Mouse (Mus musculus): Measurements from ENCODE around the gene Mrpl19.

The Mrpl19 gene

DNA sequence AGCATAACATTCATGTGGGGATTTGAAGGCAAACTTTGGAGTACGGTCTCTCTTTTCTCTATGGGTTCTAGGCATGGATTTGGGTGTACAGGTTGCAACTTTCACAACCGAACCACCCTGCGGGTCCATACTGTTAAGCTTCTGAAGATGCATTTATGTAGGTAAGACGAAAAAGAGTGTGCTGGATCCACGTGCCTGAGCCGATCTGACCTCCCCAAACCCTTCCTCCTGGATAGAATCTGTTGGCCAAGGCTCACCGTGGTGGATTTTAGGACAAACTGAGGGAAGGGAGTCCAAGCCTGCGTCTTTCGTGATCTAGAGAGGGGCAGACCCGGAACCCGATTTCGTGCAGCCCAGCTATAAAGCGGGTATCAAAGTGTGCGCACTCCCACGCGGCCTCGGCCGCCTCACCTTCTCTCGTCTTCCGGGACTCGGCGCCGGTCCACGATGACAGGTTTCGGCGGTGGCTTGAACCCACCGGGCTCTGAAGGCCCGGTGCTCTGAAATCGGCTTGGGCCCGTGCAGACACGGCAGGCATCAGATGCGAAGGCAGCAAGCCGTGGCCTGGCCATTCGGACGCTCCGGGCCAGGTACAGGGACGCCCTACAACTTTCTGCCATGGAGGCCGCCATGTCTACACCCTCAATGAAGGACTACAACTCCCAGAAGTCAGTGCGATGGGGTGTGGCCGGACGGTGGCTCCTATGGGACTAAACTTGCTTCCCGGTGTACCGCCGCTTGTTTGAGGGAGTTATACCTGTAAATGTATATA, at the start of gene Mrpl19:
TSS of gene Mrpl19 (minus strand) at position 663 of the 772 bp plus-strand sequence.
- peak; percentile 91 to 96 for DNase-seq

DNA sequence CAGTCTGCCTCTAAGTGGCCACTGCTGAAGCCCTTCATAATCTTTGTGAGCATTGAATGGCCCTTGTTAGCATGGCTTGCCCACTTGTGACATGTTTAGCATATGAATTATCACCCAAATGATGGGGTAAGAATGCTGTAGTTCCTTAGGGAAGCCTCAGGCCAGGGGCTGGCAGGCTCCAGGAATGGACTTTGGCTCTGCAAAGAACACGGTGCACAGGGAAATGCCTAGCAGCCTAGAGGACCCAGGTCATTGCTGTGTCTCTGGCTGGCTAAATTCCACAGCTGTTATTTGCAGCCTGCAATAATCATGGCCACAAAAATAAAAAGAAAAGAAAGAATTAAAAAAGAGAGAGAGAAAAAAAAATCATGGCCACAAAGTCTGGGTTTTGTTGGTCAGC, 46.6 kb upstream of the Mrpl19 start:
- no peak for DNase-seq

DNA sequence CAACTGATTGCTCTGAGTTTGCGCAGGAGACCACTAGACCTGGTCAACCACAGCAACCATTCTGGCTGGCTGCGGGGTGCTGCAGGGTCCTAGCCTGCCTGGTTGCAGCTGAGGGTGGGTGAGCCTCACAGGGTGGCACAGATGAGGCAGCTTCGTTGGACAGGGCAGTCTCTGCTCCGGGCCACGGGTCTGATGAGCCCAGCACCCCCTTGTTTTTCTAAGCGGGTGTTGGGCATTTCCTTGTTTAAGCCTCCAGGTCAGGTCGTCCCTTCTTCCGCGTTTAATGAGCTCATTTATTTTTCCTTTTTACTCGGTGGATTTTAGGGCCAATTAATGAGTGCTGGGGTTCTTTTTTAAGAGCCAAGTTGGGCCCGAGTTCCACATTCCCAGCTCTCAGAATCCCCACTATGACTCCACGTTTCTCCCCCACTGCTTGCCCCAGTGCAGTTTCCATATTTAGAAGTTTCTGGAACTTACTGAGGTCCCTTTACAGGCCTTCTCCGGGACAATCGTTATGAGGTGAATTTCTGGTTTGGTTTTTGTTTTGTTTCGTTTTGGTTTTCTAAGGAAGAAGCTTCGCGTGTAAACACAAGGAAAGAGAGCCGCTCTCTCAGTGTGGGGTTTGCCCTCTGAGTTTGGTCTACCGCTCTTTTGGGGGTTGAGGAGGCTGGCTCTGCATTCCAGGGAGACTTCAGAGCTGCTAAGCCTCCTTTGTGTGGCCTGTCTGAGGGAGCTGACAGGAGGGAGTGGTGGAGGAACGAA, 24.5 kb upstream of the Mrpl19 start:
- DNase-seq: no peak

DNA sequence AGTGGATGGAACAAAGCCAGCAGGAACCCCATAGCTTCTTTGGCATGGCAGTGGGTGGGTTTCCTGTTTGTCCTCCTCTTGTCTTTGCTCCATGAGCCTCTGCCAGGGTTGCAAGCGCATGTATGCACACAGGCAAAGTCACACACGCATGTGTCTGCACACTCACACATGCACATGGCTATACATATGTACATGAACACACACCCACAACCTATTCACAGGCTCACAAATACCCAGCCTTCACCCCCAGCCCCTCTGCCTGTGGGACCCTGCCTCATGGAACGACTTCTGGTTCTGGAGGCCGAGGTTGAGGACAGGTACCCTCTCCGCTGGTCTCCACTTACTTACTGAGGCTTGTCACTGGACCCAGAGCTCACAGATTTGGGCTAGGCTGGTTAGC, 22.6 kb upstream of the Mrpl19 start:
- DNase-seq: no peak

DNA sequence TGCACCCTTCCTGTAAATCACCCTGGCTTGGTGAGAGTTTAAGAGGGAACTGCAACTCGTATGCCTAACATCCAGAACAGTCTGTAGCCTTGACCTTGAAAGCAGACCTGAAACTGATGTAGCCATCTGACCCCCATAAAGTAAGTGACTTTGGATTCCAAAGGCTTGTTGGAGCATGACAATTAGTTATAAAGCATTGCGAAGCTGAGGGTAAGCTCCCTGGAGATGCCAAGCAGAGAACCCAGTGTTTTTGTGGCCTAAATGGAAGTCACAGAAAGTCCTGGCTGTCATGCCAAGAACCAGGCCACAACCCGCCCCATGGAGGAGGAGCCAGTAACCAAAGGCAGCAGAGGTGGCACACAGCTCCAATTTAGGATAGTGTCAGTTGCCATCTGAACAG, 21.8 kb upstream of the Mrpl19 start:
- peak; percentile 22 to 26 for DNase-seq

DNA sequence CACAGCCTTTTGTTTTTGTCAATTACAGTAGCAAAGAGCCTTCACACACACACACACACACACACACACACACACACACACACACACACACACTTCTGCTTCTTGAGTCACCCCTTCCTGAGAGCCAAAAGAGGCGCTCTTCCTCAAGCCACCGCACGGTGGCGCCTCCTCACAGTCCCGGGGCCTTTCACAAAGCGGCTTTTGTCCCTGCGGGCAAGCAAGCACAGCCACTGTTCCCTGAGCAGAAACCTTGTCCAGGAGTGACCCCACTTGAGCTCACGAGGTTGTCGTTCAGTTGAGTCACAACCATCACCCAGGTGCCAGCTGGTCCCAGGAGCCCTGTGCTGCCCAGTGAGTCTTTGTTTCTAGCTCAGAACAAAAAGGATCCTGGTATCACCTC, 21.3 kb upstream of the Mrpl19 start:
- DNase-seq: peak; percentile 89 to 90

DNA sequence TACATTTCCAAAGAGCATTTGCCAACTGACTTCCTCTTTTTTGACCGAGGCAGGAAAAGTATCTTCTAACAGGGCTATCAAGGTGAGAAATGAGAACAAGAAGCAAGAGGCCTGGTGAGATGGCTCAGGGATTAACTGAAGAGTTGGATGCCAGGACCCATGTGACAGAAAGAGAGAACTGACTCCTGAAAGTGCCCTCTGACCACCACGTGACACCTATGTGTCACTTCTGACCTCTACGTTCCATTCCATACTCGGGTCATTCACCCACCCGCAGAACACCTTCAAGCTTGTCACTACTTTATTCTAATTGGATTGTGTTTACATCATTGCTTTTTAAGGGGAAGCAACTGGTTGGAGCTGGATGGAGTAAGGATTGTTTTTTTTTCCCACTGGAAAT, 20.8 kb upstream of the Mrpl19 start:
- no peak for DNase-seq

DNA sequence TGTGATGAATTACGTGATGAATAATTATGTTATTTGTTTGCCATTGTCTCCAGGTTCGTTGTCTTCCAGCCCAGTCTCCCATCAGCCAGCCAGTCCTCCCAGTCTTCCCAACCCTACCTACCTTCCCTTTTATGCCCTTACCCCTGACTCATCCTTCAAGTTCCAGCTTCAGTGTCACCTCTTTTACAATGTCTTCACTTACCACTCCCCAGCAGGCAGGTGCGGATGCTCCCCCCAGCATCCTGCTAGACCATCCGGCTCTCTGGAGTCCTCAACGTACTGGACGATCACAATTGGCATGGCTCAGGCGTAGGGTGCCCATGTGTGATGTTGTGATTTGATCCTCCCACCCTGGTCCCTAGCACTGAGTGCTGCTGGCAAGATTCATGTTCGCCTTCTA, 20.4 kb upstream of the Mrpl19 start:
- DNase-seq: no peak

DNA sequence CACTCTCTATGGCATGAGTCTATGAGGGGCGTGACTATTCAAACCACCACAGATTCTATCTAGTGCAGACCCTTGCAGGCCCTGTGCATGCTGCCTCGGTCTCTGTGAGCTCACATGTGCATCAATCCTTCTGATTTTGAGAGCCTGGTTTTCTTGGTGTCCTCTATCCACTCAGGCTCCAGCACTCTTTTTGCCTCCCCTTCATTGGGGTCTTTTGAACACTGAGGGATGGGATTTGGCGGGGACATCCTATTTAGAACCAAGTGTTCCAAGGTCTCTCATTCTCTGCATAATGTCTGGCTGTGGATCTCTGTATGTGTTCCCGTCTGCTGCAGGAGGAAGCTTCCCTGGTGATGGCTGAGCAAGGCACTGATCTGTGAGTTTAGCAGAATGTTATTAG, 13.5 kb upstream of the Mrpl19 start:
- no peak for DNase-seq

DNA sequence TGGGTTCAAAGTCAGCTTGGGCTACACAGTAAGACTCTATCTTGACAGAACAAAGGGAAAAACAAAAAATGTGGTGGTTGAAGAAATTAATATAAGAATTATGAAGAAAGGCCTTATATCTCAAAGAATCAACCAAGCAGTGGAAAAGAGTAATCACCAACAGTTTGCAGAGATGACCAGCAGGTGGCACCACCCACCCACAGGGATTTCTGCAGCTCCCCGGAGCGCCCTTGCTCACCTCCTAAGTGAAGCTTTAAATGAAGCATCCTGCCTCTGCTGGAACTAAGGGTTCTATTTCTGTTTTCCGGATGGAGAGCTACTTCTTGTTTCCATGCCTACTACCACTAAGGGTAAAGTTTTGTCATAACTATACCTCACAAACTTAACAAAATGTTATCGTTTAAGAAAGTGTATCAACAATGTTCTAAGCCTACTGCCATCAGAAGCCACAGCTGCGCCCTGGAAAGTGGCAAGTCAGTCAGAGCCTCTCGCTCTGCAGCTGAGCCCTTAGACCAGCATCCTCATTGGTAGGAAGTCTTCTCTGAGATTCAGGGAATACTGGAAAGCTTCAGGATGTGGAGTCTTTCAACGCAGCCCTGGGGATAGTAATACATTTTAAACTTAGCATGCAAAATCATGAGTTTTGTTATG, 10.3 kb upstream of the Mrpl19 start:
- DNase-seq: peak; percentile 80 to 88

DNA sequence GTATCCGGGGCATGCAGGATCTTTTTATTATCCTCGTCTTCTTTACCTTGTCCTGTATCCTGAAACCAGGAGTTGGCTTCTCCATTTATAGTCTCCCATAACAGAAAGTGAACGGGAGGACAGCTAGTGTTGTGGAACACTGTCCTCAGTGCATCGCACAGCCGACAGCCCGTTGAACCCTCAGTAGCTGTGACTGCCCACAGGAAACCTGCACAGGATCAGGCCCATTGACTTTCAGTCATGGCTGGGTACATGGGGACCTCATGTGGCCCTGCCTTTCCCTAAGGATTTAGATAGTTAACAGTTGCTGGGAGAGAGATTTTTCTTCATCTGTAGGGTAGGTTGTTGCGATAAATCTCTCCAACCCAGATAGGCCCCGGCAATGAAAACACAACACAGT, 6.8 kb upstream of the Mrpl19 start:
- DNase-seq: no peak

DNA sequence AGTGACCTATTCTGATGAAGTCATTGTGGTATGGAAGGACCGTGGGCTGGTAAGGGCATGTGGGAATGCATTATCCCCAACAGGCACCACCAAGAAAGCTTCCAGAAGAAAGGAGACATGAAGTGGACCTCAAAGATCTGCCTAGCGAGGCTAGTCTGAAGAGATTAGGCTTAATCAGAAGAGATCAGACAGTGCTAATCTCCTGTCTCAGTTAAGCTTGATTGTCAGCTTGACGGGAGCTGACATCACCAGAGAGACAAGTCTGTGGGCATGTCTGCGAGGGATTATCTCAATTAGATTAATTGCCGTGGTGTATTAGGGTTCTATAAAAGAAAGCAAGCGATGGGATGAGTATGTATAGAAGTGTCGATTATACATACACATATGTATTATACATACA, 5.4 kb upstream of the Mrpl19 start:
- no peak for DNase-seq

DNA sequence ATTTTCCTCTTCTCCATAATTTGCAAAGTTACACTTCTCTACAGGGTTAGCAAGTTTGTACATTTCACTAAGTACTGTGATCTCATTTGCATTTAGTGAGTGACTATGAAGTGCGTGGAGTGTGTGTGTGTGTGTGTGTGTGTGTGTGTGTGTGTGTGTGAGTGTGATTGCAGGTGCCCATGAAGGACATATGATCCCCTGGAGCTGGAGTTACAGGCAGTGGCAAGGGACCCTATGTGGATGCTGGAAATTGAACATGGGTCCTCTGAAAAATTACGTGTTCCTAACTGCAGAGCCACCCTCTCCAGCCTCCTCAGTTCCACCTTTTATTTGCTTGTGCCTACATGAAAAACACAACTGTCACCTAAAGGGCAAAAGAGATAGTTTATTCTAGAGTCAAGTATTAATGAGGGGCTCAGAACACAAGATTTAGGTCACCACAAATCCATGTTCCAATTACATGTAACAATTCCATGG, 348 bp upstream of the Mrpl19 start:
- no peak for DNase-seq

DNA sequence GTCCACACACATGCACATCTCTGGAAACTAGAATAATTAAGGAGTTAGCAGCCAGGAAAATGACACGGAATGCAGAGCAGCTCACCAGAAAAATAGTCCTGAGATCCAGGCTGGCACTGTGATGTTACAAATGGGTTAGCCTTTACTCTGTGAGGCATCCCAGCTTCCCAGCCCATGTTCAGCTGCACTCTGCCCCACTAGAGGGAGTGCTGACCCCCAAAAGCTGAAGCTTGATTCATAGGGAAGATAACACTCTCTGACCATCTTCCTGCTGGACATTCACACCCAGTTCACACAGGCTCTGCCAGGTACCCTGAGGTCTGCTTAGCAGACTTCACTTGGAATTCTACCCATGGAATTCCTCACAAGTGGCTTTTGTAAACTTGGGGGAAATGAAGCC, 5.5 kb downstream of the Mrpl19 start:
- DNase-seq: peak in 1 of 2 experiments; percentile 9

DNA sequence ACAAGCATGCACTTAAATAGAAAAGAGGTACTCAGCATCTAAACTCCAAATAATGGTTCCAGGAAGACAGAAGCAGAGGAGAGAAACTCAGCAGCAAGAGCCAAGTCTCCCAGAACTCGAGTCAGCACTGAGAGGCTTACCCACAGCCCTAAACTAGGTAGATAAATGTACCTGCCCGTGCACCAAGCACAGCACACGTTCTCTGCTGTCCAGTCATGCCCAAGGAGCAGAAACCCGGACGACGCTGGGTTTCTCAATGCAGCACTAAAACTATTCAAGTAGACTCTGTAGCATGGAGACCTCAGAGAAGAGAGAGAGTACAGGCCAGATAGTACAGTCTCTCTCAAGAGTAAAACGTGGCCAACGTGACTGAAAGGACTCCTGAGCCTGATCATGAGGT, 5.9 kb downstream of the Mrpl19 start:
- no peak for DNase-seq

DNA sequence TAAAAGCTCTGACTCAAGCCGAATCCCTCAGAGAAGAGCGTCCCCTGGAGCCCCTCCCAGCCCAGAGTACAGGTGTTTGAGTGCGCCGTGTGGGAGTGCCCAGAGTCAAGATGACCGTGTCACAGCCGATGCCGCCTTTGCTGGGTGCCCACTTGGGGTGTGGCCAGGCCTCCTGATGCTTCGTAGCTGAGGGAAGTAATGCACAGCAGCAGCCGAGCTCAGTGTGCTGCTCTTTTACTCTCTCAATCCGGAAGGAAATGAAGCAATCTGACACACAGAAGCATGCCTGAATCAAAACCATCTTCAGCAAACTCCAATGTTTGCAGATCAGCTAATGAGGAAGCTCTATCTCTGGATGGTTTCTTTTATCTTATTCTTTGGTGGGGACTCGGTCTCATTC, 7.8 kb downstream of the Mrpl19 start:
- no peak for DNase-seq

DNA sequence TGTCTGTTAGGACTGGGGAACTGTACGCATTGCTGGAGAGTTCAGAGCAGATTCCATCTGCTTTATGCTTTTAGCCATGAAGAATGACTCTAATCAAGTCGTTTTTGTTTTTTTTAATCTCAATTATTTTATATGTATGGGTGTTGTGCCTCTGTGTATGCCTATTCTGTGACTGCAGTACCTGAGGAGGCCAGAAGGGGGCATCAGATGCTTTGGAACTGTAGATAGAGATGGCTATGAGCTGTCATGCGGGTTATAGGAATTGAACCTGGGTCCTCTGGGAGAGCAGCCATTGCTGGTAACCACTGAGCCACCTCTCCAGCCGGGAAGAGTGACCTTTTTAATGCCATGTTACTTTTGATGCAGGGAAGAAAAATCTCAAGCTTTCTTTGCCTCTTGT, 9.4 kb downstream of the Mrpl19 start:
- peak in 1 of 2 experiments; percentile 48 for DNase-seq

DNA sequence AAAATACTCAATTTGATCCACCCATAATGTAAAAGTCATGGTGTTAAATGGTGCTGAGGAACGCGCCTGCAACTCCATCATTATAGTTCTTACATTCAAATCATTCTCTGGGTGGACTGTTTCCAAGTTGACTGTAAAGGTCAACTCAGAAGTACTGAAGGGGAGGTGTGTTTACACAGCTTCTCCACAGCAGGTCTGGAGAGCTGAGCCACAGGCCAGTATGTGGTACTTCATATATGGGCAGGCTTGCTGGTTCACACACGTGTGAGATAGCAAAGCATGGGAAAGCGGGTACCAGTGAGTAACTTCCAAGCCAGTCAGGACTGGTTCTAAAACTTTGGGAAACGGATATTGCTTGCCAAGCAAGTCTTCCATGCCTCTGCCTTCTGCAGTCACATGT, 10.6 kb downstream of the Mrpl19 start:
- DNase-seq: no peak

DNA sequence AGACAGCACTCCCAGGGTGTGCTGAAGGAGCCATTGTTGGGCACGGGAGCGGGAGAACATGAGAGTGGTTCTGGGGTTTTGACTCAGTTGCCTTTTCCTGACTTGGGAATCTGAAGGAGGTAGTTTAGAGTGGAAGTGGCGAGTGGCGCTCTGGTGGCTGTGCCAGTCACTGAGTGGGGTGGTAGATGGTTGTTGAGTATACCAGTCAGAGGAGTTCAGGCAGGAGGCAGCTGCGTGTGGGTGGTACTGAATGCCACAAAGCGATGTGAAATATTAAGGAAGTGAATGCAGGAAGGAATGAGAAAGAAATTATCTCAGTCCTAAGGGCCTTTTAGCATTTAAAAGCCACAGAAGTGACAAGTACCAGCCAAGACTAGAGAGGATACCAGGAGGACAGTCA, 18.9 kb downstream of the Mrpl19 start:
- no peak for DNase-seq

DNA sequence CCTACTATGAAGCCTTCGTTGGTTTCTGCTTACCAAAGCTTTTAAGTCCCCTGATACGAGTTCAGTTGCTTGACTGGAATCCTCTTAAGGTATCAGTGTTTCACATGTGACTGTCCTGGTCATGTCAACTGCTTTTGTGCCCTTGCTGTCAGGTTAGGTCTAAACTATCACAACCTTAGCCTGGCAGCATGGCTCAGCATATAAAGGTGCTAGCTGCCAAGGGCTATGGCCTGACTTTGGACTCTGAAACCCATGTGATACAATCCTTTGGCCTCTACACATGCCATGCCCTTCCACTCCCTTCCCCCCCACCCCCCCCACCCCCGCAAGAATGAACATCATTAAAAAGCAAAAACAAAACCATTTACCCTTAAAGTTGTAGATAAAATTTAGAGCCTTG, 21.3 kb downstream of the Mrpl19 start:
- no peak for DNase-seq

DNA sequence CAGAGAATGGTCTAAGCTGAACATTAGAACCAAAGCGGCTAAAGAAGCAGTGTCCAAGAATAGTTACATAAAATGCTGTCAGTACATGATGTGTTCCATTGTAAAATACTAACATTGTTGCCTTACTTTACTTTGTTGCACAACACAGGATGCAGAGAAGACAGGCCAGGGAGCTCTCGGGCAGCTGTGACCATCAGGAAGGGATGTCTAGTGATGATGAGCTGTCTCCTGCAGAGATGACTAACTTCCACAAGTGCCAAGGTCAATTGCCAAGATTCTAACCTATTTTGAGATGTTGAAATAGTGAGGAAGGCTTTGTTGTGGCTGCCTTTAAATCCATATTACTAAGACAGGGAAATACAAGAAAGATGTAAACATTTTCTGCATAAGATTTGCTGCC, 22.5 kb downstream of the Mrpl19 start:
- no peak for DNase-seq

DNA sequence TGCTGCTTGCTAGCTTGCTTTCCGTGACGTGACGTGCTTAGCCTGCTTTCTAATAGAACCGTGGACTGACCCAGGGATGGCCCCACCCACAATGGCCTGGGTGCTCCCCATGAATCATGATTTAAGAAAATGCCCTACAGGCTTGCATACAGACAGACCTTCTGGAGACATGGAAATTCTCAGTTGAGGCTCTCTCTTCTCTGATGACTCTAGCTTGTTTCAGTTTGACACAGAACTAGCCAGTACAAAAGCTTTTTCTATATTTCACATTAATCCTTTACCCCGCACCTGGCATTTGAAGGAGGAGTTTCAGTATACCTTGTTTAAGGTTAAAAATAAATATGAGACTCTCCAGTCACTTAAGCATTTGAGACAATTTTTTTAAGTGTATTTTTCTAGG, 24.0 kb downstream of the Mrpl19 start:
- DNase-seq: no peak

DNA sequence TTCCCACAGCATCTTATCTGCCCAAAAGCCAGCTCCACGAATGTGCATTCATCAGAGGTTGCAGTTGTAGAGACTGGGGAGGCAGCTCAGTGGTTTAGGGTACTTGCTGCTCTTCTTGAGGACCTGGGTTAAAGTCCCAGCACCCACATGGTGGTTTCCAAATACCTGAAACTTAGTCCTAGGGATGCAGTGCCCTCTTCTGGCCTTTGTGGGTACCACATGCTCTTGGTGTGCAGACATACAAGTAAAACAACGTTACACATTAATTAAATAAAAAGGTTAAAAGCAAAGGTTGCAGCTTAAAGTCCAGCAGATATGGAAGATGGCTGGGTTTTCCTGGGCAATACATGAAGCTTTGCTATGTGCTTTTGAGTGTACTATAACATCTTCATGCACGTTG, 32.5 kb downstream of the Mrpl19 start:
- peak in 1 of 2 experiments; percentile 28 for DNase-seq

DNA sequence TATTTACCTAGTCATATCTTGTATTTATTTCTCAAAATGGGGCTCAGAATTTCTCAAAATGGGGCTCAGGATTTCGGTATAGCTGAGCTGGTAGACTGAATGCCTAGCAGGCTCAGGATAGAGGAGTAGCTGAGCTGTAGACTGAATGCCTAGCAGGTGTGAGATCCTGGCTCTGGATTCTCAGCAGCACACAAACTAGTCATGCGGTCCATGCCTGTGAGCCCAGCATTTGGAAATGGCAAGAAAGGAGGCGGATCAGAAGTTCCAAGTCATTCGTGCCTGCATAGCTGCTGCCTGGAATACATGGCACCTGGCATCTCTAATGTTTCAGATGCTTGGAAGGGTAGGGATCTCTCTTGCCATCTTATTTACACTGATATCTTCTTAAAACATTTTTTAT, 36.4 kb downstream of the Mrpl19 start:
- no peak for DNase-seq

Measured in cerebellum, postnatal 14 days (tissue).